Mouse (Mus musculus): ENCODE measurements around the gene Ly6g5b. TPM values are rescaled to one million over a fixed set of nuclear protein-coding genes. Genes with fewer than 3 reads are reported as not detected.

Gene Ly6g5b
- total and polyA plus RNA-seq, 2 experiments from 2014 or later: not detected

DNA sequence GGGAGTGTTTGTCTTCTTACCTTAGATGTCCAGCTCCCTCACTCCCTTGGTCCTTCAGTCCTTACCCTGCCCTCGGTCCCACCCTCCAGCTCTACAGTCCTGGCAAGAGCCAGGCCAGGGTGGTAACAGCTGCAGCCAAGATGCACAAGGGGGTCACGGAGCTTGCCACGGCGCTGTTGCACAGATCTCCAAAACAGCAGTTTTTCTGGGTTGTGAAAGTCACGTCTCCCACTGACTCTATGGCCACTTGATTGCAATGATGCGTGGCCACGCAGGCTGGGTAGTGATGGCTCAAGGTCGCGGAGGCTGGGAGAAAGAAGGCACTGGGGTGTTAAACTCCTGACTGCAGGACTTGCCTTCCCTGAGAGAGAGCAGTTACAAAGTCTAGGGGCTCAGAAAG, 43.8 kb downstream of the Ly6g5b start:
- no peak overlapping the region for H3K4me3 ChIP-seq (ENCODE audit: low read depth, low read length)
- peaks cover 17% of the 10 kb centered on the region for H3K27me3 ChIP-seq (ENCODE audit: control insufficient read depth, insufficient read depth, low read length)
- DNase-seq (ENCODE audit: low spot score): no peak
- H3K9ac ChIP-seq (replicated peaks; ENCODE audit: low read depth, low read length): no peak overlapping the region
- ATAC-seq (ENCODE audit: insufficient read depth, low read depth): no peak
- no peaks in the 10 kb centered on the region for H3K4me1 ChIP-seq (ENCODE audit: control insufficient read depth, insufficient read depth)
- no peak overlapping the region for H3K4me2 ChIP-seq (ENCODE audit: low read depth, low read length)
- H3K27ac ChIP-seq (ENCODE audit: low read depth): no peak overlapping the region
- 79% methylated on average over 9 of the region's 9 CpGs for WGBS
- TF ChIP-seq CTCF (IDR thresholded peaks at IDR 0.05; ENCODE audit: low read depth) (no peak), EP300 (IDR thresholded peaks at IDR 0.05; ENCODE audit: low read depth) (no peak)
- H3K36me3 ChIP-seq (replicated peaks; ENCODE audit: control insufficient read depth, insufficient read depth, low read length): no peaks in the 10 kb centered on the region
- no peaks in the 10 kb centered on the region for H3K9me3 ChIP-seq (replicated peaks; ENCODE audit: control insufficient read depth, low read length)

DNA sequence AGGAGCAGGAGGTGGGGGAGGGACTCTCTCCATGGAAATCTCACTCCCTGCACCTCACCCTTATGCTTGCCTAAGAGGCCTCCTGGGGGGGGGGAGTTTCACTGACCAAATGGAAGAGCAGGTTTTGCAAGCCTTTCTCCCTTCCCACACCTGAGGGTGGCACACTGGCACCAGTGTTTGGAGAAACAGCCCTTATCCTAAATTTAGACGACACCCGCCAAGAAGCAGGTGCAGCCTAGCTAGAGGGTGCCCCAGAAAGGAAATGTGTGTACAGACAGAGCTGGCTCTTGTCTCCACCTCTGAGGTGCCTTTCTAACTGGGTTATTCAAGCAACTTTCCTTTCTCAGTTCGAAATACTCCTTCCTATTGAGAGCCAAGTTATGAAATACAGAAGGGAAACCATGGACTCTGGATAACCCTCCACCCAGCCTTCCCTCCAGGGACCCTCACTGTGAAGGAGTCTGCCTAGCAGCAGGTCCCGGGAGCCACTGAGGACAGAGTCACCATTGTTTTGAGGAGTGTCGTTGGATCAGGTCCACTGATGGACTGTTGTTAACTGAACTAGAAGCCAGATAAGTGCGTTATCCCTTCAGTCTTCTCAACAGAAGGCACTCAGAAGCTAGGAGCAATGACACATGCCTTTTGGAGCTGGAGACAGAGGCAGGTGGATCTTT, 44.5 kb downstream of the Ly6g5b start:
- TF ChIP-seq EP300 (IDR thresholded peaks at IDR 0.05; ENCODE audit: low read depth) (no peak), CTCF (IDR thresholded peaks at IDR 0.05; ENCODE audit: low read depth) (no peak)
- no peak overlapping the region for H3K4me2 ChIP-seq (ENCODE audit: low read depth, low read length)
- H3K36me3 ChIP-seq (replicated peaks; ENCODE audit: control insufficient read depth, insufficient read depth, low read length): no peaks in the 10 kb centered on the region
- peaks cover 24% of the 10 kb centered on the region for H3K27me3 ChIP-seq (ENCODE audit: control insufficient read depth, insufficient read depth, low read length)
- H3K27ac ChIP-seq (ENCODE audit: low read depth): peak overlapping the region; percentile 2; the same call in 1 of the 2 replicates
- ATAC-seq (ENCODE audit: insufficient read depth, low read depth): no peak
- no peak overlapping the region for H3K9ac ChIP-seq (replicated peaks; ENCODE audit: low read depth, low read length)
- no peak overlapping the region for H3K4me3 ChIP-seq (ENCODE audit: low read depth, low read length)
- no peak for DNase-seq (ENCODE audit: low spot score)
- H3K4me1 ChIP-seq (ENCODE audit: control insufficient read depth, insufficient read depth): peaks cover under 1% of the 10 kb centered on the region; the same call in 1 of the 2 replicates
- H3K9me3 ChIP-seq (replicated peaks; ENCODE audit: control insufficient read depth, low read length): no peaks in the 10 kb centered on the region
- WGBS: 33% methylated on average over 6 of the region's 6 CpGs

DNA sequence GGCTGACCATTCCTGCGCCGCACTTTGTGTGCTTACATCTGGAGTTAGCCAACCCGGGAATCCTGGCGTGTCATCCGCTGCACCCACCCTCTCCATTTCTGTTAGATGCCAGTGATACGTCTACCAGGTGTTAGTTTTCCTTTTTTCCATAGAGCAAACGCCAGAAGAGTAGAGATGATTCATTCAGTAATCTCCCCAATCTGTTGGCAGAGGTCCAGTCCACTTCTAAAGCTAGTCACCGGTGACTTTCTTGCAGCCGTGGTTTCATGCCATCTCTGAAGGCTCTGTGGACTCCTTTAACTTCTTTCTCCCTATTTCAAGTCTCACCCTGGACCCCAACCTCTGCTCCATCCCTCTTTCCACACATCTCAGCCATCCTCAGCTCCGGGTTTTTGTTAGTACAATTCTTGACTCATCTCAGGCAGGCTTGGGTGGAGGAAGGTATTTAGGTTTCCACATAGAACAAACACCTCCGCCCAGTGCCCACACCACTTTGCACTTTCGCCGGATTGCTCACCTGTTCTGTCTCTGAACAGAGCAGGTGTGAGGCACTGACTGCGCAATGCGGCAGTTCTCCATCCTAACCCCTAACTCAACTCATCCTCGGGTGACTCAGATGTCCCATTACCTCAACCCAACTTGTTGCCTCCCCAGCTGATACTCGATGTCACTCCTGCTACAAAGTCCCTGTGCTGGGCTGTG, 46.9 kb downstream of the Ly6g5b start:
- DNase-seq (ENCODE audit: low spot score): no peak
- 69% methylated on average over 17 of the region's 17 CpGs for WGBS
- no peak overlapping the region for H3K4me2 ChIP-seq (ENCODE audit: low read depth, low read length)
- no peak for TF ChIP-seq CTCF (IDR thresholded peaks at IDR 0.05; ENCODE audit: low read depth)
- TF ChIP-seq EP300 (IDR thresholded peaks at IDR 0.05; ENCODE audit: low read depth): no peak
- no peak overlapping the region for H3K4me3 ChIP-seq (ENCODE audit: low read depth, low read length)
- H3K9ac ChIP-seq (replicated peaks; ENCODE audit: low read depth, low read length): no peak overlapping the region
- H3K27ac ChIP-seq (ENCODE audit: low read depth): no peak overlapping the region
- peaks cover 44% of the 10 kb centered on the region for H3K27me3 ChIP-seq (ENCODE audit: control insufficient read depth, insufficient read depth, low read length)
- peaks cover 10% of the 10 kb centered on the region for H3K4me1 ChIP-seq (ENCODE audit: control insufficient read depth, insufficient read depth)
- H3K36me3 ChIP-seq (replicated peaks; ENCODE audit: control insufficient read depth, insufficient read depth, low read length): no peaks in the 10 kb centered on the region
- ATAC-seq (ENCODE audit: insufficient read depth, low read depth): no peak
- no peaks in the 10 kb centered on the region for H3K9me3 ChIP-seq (replicated peaks; ENCODE audit: control insufficient read depth, low read length)

DNA sequence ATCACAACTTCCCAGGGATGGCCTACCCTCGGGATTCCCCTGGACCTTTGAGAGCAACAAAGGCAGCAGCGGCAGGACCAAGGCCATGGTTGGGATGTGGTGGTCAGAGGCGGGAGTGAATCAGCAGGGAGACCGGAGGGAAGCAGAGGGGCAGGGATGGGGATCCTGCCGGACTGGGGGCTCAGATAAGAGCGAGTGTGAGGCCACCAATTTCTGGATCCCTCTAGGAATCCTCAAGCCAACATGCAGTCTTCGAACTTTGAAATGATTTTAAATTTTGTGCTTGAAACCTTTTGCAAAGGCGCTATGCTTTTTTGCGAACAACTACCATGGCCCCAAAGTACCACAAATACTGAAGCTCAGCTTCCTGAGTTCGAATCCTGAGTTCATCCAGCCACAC, 49.1 kb downstream of the Ly6g5b start, which contains the start of gene Mpig6b:
Mpig6b (minus strand) TSS at position 101 of the 400 bp plus-strand sequence.
- DNase-seq (ENCODE audit: low spot score): no peak
- no peak for ATAC-seq (ENCODE audit: insufficient read depth, low read depth)
- Histone ChIP-seq H3K36me3 (replicated peaks; ENCODE audit: control insufficient read depth, insufficient read depth, low read length) (peaks cover 16% of the 10 kb centered on the region), H3K4me3 (ENCODE audit: low read depth, low read length) (peak within 1 kb of the TSS; percentile 28), H3K4me2 (ENCODE audit: low read depth, low read length) (peak within 1 kb of the TSS; percentile 53), H3K27ac (ENCODE audit: low read depth) (no peak within 1 kb of the TSS), H3K9me3 (replicated peaks; ENCODE audit: control insufficient read depth, low read length) (no peaks in the 10 kb centered on the region), H3K4me1 (ENCODE audit: control insufficient read depth, insufficient read depth) (peaks cover 10% of the 10 kb centered on the region), H3K9ac (replicated peaks; ENCODE audit: low read depth, low read length) (no peak within 1 kb of the TSS), H3K27me3 (ENCODE audit: control insufficient read depth, insufficient read depth, low read length) (peaks cover 44% of the 10 kb centered on the region)
- TF ChIP-seq CTCF (IDR thresholded peaks at IDR 0.05; ENCODE audit: low read depth) (no peak), EP300 (IDR thresholded peaks at IDR 0.05; ENCODE audit: low read depth) (no peak)
- WGBS: 51% methylated on average over 10 of the region's 10 CpGs

DNA sequence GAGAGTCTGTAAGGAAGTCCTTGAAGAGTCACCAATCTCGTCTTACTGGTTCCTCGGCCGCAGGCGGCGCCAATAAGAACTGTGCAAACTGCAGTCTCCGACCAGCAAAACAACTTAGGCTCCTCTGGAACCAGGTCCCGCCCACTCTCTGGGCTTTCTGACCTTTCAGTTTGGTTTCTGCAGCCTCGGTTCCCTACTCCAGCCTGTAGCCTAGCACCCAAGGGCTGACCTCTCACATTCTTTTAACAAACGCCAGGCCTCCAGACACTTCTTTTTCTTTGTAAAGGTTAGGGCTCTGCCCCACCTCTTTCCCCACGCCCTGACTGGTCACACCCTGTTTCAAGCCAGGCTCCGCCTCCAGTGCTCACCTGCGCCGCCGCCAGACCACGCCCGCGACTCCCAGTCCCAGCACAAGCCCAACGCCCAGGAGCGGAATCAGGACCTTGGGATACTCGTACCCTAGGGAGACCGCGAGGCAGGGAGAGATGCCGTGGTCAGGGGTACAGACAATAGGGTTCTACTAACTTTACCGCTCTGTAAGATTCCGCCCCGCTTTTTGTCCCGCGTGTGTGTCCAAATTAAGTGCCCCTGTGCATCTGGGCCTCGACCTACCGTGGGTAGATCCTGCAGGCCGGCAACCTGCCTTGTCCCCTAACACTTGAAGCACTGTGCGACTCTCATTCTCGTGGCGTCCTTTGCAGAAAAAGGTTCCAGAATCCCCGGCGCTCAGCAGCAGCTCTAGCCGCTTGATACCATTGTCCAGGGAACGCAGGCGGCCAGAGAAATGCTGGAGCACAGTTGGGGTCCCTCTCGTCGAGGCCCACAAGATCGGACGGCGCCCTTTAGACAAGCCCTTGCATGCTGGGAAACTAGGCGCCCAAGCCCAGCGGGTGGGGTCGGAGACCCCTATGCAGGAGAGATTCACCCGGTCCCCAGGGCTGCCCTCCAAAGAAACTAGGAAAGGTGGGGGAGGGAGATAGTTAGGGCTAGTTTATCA, 50.0 kb downstream of the Ly6g5b start, which contains the start of gene Ly6g6c:
Ly6g6c (plus strand) TSS at position 438 of the 997 bp plus-strand sequence.
- ATAC-seq (ENCODE audit: insufficient read depth, low read depth) (no peak), DNase-seq (ENCODE audit: low spot score) (peak; percentile 35)
- peak within 1 kb of the TSS; percentile 53 for H3K4me2 ChIP-seq (ENCODE audit: low read depth, low read length)
- no peak within 1 kb of the TSS for H3K27ac ChIP-seq (ENCODE audit: low read depth)
- H3K36me3 ChIP-seq (replicated peaks; ENCODE audit: control insufficient read depth, insufficient read depth, low read length): peaks cover 22% of the 10 kb centered on the region
- H3K9me3 ChIP-seq (replicated peaks; ENCODE audit: control insufficient read depth, low read length): no peaks in the 10 kb centered on the region
- WGBS: 4% methylated on average over 48 of the region's 48 CpGs
- TF ChIP-seq CTCF (IDR thresholded peaks at IDR 0.05; ENCODE audit: low read depth): no peak
- TF ChIP-seq EP300 (IDR thresholded peaks at IDR 0.05; ENCODE audit: low read depth): no peak
- peaks cover 44% of the 10 kb centered on the region for H3K27me3 ChIP-seq (ENCODE audit: control insufficient read depth, insufficient read depth, low read length)
- H3K4me3 ChIP-seq (ENCODE audit: low read depth, low read length): peak within 1 kb of the TSS; percentile 28
- H3K9ac ChIP-seq (replicated peaks; ENCODE audit: low read depth, low read length): no peak within 1 kb of the TSS
- H3K4me1 ChIP-seq (ENCODE audit: control insufficient read depth, insufficient read depth): peaks cover 11% of the 10 kb centered on the region

All from heart, postnatal 0 days (tissue).